Mouse (Mus musculus) bone marrow, adult 2 months (tissue): Measurements from ENCODE around the gene Lsm8.

Source experiments
- CTCF ChIP-seq: fragments of 200-500 bp; IDR thresholded peaks from 2 replicates; pipeline ENCODE4 v1.5.1; 2011; ENCODE audit warnings: low read length, control low read depth; ENCODE audit not compliant: control insufficient read depth, insufficient read depth
- POLR2A ChIP-seq: fragments of 200-500 bp; IDR thresholded peaks from 2 replicates; pipeline ENCODE4 v1.6.1; 2011; ENCODE audit warnings: low read depth, mild to moderate bottlenecking, control low read depth, low read length, borderline replicate concordance; ENCODE audit not compliant: control insufficient read depth

DNA sequence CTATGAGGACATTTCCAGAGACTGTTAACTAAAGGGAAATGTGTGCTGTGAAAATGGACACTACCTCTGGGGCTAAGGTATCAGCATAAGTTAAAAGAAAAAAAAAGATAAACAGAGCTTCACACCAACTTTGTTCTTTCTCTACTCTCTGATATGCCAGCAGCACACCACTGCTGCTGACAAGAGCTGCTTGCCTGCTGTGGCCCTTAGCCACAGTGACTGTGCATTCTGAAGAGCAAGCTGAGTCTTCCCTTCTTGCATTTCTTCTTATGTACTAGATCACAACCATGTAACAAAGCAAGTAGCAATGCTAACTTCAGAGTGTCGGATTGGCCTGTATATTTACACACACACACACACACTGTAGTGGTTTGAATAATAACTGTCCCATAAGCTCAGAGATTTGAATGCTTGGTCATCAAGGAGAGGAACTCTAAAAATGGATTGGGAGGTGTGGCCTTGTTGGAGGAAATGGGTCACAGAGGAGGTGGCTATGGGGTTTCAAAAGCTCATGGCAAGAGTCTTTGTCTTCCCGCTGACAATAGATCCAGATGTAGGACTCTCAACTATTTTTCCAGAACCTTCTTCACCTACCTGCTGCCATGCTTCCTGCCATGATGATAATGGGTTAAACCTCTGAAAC is 47.4 kb upstream of the Lsm8 start:
- no peak for TF ChIP-seq POLR2A
- no peak for TF ChIP-seq CTCF
